Mouse (Mus musculus) forebrain, embryonic 13.5 days (tissue): ENCODE measurements around the gene Myocd. TPM values are rescaled to one million over a fixed set of nuclear protein-coding genes. Genes with fewer than 3 reads are reported as not detected.
A peak's percentile ranks its signal among the peaks of the same experiment; 100 is the strongest.

Experiments
- ATAC-seq: fragments of 200-750 bp; cut with Nextera tagmentation; 2 replicates; pipeline ENCODE4 v1.8.0; 2017
- H3K27ac ChIP-seq: fragments of 300-500 bp; sonication (generic); 2 replicates; pipeline ENCODE4 v1.5.1; 2015; ENCODE audit warnings: inconsistent platforms, mild to moderate bottlenecking, moderate library complexity
- H3K27me3 ChIP-seq: fragments of 300-500 bp; sonication (generic); 2 replicates; pipeline ENCODE4 v1.6.1; 2015; ENCODE audit warnings: mild to moderate bottlenecking, inconsistent platforms
- H3K36me3 ChIP-seq: fragments of 300-500 bp; sonication (generic); 2 replicates; pipeline ENCODE4 v1.6.1; 2015; ENCODE audit warnings: mild to moderate bottlenecking, inconsistent platforms; ENCODE audit not compliant: poor library complexity, severe bottlenecking
- H3K4me1 ChIP-seq: fragments of 300-500 bp; sonication (generic); 2 replicates; pipeline ENCODE4 v1.6.1; 2015; ENCODE audit warnings: inconsistent platforms
- H3K4me2 ChIP-seq: fragments of 300-500 bp; sonication (generic); 2 replicates; pipeline ENCODE4 v1.6.1; 2015; ENCODE audit warnings: inconsistent platforms, mild to moderate bottlenecking, moderate library complexity
- H3K4me3 ChIP-seq: fragments of 300-500 bp; sonication (generic); 2 replicates; pipeline ENCODE4 v1.5.1; 2015; ENCODE audit warnings: mild to moderate bottlenecking, inconsistent platforms
- H3K9ac ChIP-seq: fragments of 300-500 bp; sonication (generic); 2 replicates; pipeline ENCODE4 v1.6.1; 2015; ENCODE audit warnings: mild to moderate bottlenecking, inconsistent platforms
- H3K9me3 ChIP-seq: fragments of 300-500 bp; sonication (generic); replicated peaks from 2 replicates; pipeline ENCODE4 v1.6.1; 2016; ENCODE audit warnings: inconsistent platforms
- WGBS: fragments of 180-500 bp; shearing (Covaris S2); methylation state at CpG from one replicate; pipeline ENCODE4 v1.1.7; 2015; 5-methylcytosine and 5-hydroxymethylcytosine counted together
- polyA plus RNA-seq: library from polyadenylated mRNA; unstranded; fragments of >200 nt; fragmentation: Nextera tagmentation; extraction: Ambion mirVana; gene quantifications from 2 replicates; pipeline ENCODE4 v1.2.1, GENCODE M21; 2015

Gene Myocd
- polyA plus RNA-seq, 1 experiment from 2014 or later, result 0.09 TPM

- Histone ChIP-seq H3K27ac (no peak overlapping the region), H3K4me3 (no peak overlapping the region), H3K27me3 (no peaks in the 10 kb centered on the region), H3K4me2 (no peak overlapping the region), H3K36me3 (no peaks in the 10 kb centered on the region), H3K9ac (no peak overlapping the region), H3K9me3 (no peaks in the 10 kb centered on the region), H3K4me1 (peaks cover 11% of the 10 kb centered on the region)
- WGBS, result 82% methylated on average over 6 of the region's 6 CpGs
- no peak for ATAC-seq
These were observed 58.1 kb downstream of the Myocd start for GRCm38 (mm10) chr11:65211701-65212100.

GRCm38 (mm10) chr11:65209441-65209840, 60.3 kb downstream of the Myocd start:
- no peak for ATAC-seq
- Histone ChIP-seq H3K9me3 (no peaks in the 10 kb centered on the region), H3K27me3 (no peaks in the 10 kb centered on the region), H3K9ac (no peak overlapping the region), H3K4me2 (no peak overlapping the region), H3K27ac (no peak overlapping the region), H3K4me3 (no peak overlapping the region), H3K4me1 (no peaks in the 10 kb centered on the region), H3K36me3 (no peaks in the 10 kb centered on the region)
- WGBS, result 52% methylated on average over 6 of the region's 6 CpGs

- no peaks in the 10 kb centered on the region for H3K27me3 ChIP-seq
- H3K4me3 ChIP-seq, result no peak overlapping the region
- H3K4me1 ChIP-seq, result no peaks in the 10 kb centered on the region
- ATAC-seq, result no peak
- no peak overlapping the region for H3K9ac ChIP-seq
- H3K9me3 ChIP-seq, result no peaks in the 10 kb centered on the region
- WGBS, result 84% methylated on average over 5 of the region's 5 CpGs
- no peak overlapping the region for H3K4me2 ChIP-seq
- H3K36me3 ChIP-seq, result no peaks in the 10 kb centered on the region
- H3K27ac ChIP-seq, result no peak overlapping the region
These were observed 64.5 kb downstream of the Myocd start for GRCm38 (mm10) chr11:65205306-65205705.

- no peak overlapping the region for H3K9ac ChIP-seq
- no peak overlapping the region for H3K27ac ChIP-seq
- H3K4me2 ChIP-seq, result no peak overlapping the region
- WGBS, result 78% methylated on average over 13 of the region's 13 CpGs
- ATAC-seq, result no peak
- H3K36me3 ChIP-seq, result no peaks in the 10 kb centered on the region
- H3K9me3 ChIP-seq, result no peaks in the 10 kb centered on the region
- no peaks in the 10 kb centered on the region for H3K4me1 ChIP-seq
- no peak overlapping the region for H3K4me3 ChIP-seq
- H3K27me3 ChIP-seq, result no peaks in the 10 kb centered on the region
These were observed 65.1 kb downstream of the Myocd start for GRCm38 (mm10) chr11:65204651-65205050.

GRCm38 (mm10) chr11:65203020-65203419, 66.8 kb downstream of the Myocd start:
- Histone ChIP-seq H3K36me3 (no peaks in the 10 kb centered on the region), H3K4me1 (no peaks in the 10 kb centered on the region), H3K9me3 (no peaks in the 10 kb centered on the region), H3K27me3 (no peaks in the 10 kb centered on the region), H3K9ac (no peak overlapping the region), H3K4me2 (no peak overlapping the region), H3K27ac (no peak overlapping the region), H3K4me3 (no peak overlapping the region)
- 78% methylated on average over 1 of the region's 1 CpGs for WGBS
- ATAC-seq, result no peak

GRCm38 (mm10) chr11:65202236-65202635, 67.6 kb downstream of the Myocd start:
- Histone ChIP-seq H3K4me1 (no peaks in the 10 kb centered on the region), H3K27me3 (no peaks in the 10 kb centered on the region), H3K4me3 (no peak overlapping the region), H3K4me2 (no peak overlapping the region), H3K9ac (no peak overlapping the region), H3K36me3 (no peaks in the 10 kb centered on the region), H3K27ac (no peak overlapping the region), H3K9me3 (no peaks in the 10 kb centered on the region)
- 43% methylated on average over 5 of the region's 5 CpGs for WGBS
- no peak for ATAC-seq

GRCm38 (mm10) chr11:65198026-65198425, 71.8 kb downstream of the Myocd start:
- no peak for ATAC-seq
- WGBS, result 84% methylated on average over 3 of the region's 3 CpGs
- H3K27me3 ChIP-seq, result no peaks in the 10 kb centered on the region
- H3K9me3 ChIP-seq, result no peaks in the 10 kb centered on the region
- H3K27ac ChIP-seq, result no peak overlapping the region
- H3K36me3 ChIP-seq, result no peaks in the 10 kb centered on the region
- H3K9ac ChIP-seq, result no peak overlapping the region
- no peak overlapping the region for H3K4me3 ChIP-seq
- H3K4me2 ChIP-seq, result no peak overlapping the region
- H3K4me1 ChIP-seq, result no peaks in the 10 kb centered on the region

- H3K36me3 ChIP-seq, result no peaks in the 10 kb centered on the region
- 2% methylated on average over 3 of the region's 3 CpGs for WGBS
- no peaks in the 10 kb centered on the region for H3K27me3 ChIP-seq
- H3K4me1 ChIP-seq, result no peaks in the 10 kb centered on the region
- no peaks in the 10 kb centered on the region for H3K9me3 ChIP-seq
- H3K4me2 ChIP-seq, result no peak overlapping the region
- no peak overlapping the region for H3K27ac ChIP-seq
- ATAC-seq, result 0 out of 2 replicates have a peak, but pooled peaks have one; percentile 57
- no peak overlapping the region for H3K9ac ChIP-seq
- H3K4me3 ChIP-seq, result no peak overlapping the region
These were observed 72.5 kb downstream of the Myocd start for GRCm38 (mm10) chr11:65197280-65197679.

GRCm38 (mm10) chr11:65186974-65187373, 82.8 kb downstream of the Myocd start:
- no peak overlapping the region for H3K4me3 ChIP-seq
- WGBS, result 88% methylated on average over 12 of the region's 12 CpGs
- H3K27ac ChIP-seq, result no peak overlapping the region
- H3K4me2 ChIP-seq, result no peak overlapping the region
- H3K36me3 ChIP-seq, result no peaks in the 10 kb centered on the region
- ATAC-seq, result no peak
- H3K9me3 ChIP-seq, result no peaks in the 10 kb centered on the region
- H3K9ac ChIP-seq, result no peak overlapping the region
- no peaks in the 10 kb centered on the region for H3K27me3 ChIP-seq
- no peaks in the 10 kb centered on the region for H3K4me1 ChIP-seq

- H3K36me3 ChIP-seq, result no peaks in the 10 kb centered on the region
- no peak for ATAC-seq
- no peaks in the 10 kb centered on the region for H3K4me1 ChIP-seq
- no peak overlapping the region for H3K4me3 ChIP-seq
- no peaks in the 10 kb centered on the region for H3K9me3 ChIP-seq
- WGBS, result 97% methylated on average over 1 of the region's 1 CpGs
- no peak overlapping the region for H3K9ac ChIP-seq
- no peaks in the 10 kb centered on the region for H3K27me3 ChIP-seq
- no peak overlapping the region for H3K27ac ChIP-seq
- no peak overlapping the region for H3K4me2 ChIP-seq
These were observed 84.7 kb downstream of the Myocd start for GRCm38 (mm10) chr11:65185114-65185513.

GRCm38 (mm10) chr11:65170121-65170750, 99.6 kb downstream of the Myocd start:
- H3K9me3 ChIP-seq, result no peaks in the 10 kb centered on the region
- H3K4me1 ChIP-seq, result no peaks in the 10 kb centered on the region
- H3K4me3 ChIP-seq, result no peak overlapping the region
- H3K27me3 ChIP-seq, result no peaks in the 10 kb centered on the region
- no peak overlapping the region for H3K9ac ChIP-seq
- H3K36me3 ChIP-seq, result no peaks in the 10 kb centered on the region
- 82% methylated on average over 4 of the region's 4 CpGs for WGBS
- ATAC-seq, result no peak
- no peak overlapping the region for H3K27ac ChIP-seq
- H3K4me2 ChIP-seq, result no peak overlapping the region

GRCm38 (mm10) chr11:65162767-65163120, 107.0 kb downstream of the Myocd start, which contains the start of gene Arhgap44:
Arhgap44 (minus strand) TSS chr11:65162961.
- Histone ChIP-seq H3K9ac (peak within 1 kb of the TSS; percentile 91), H3K27me3 (no peaks in the 10 kb centered on the region), H3K9me3 (no peaks in the 10 kb centered on the region), H3K36me3 (no peaks in the 10 kb centered on the region), H3K4me3 (peak within 1 kb of the TSS; percentile 85), H3K4me1 (peaks cover 14% of the 10 kb centered on the region), H3K27ac (no peak within 1 kb of the TSS; the same call in 1 of the 2 replicates), H3K4me2 (peak within 1 kb of the TSS; percentile 93)
- 1% methylated on average over 21 of the region's 27 CpGs for WGBS
- peak; percentile 99 for ATAC-seq
